ENCODE assay signal across 12 mouse cellular contexts in genomic region chr4:104395515-104395914, GRCm38 (mm10).
"Had no signal": no experiment of that assay in that cellular context is flagged by ENCODE, and none has a peak within 500 bp of the region (broad histone marks: within the 10 kb centered on the region; RNA-seq: fewer than 3 reads in every experiment).

No protein-coding gene starts in this region.

- DNase-seq: kidney, adult 8-10 months; kidney, postnatal 10 days; liver, embryonic 13.5 days; lung, adult 2 months; lung, postnatal 14 days; lung, postnatal 4 days; midbrain, embryonic 14.5 days; thymus, adult 18-20 months; thymus, postnatal 36 days had no signal

- H3K27me3 ChIP-seq: kidney, embryonic 15.5 days; liver, embryonic 13.5 days had no signal

- H3K4me1 ChIP-seq: kidney, embryonic 15.5 days; liver, embryonic 13.5 days had no signal

- H3K4me3 ChIP-seq: kidney, embryonic 15.5 days; left cerebral cortex, adult 2 months; liver, embryonic 13.5 days had no signal

- H3K9ac ChIP-seq: kidney, embryonic 15.5 days; liver, embryonic 13.5 days had no signal

- H3K36me3 ChIP-seq: kidney, embryonic 15.5 days; liver, embryonic 13.5 days had no signal

- H3K4me2 ChIP-seq: kidney, embryonic 15.5 days; liver, embryonic 13.5 days; midbrain, embryonic 11.5 days had no signal

- H3K27ac ChIP-seq: kidney, embryonic 15.5 days; left cerebral cortex, adult 2 months; liver, embryonic 13.5 days had no signal

- H3K9me3 ChIP-seq: kidney, embryonic 15.5 days; liver, embryonic 13.5 days had no signal
